Mouse (Mus musculus): ENCODE measurements around the gene Sept7.

DNA sequence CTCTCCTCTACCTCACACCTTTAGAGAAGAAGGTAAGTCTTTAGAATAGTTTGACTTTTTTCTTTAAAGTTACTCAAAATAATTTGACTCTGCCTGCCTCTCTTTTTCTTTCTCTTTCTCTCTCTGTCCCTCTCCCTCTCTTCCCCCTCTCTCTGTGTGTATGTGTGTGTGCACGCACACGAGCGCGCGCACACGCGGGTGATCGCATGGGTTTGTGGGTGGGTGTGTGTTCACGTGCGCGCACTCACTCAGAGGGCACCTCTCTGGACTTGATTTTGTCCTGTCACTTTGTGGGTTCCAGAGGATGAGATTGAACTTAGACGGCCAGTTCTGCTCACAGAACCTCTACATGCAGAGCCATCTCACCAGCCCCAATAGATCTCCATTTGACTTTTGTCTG, 105.3 kb downstream of the Sept7 start:
- TF ChIP-seq CTCF (IDR thresholded peaks at IDR 0.05) (no peak), EP300 (IDR thresholded peaks at IDR 0.05) (no peak)
